Mouse (Mus musculus) lung, embryonic 16.5 days (tissue): ENCODE measurements around the gene Sf1. TPM values are rescaled to one million over a fixed set of nuclear protein-coding genes. Genes with fewer than 3 reads are reported as not detected.

Source experiments
- ATAC-seq: fragments of 200-750 bp; cut with Nextera tagmentation; 2 replicates; pipeline ENCODE4 v1.8.0; 2017; ENCODE audit warnings: low read depth, mild to moderate bottlenecking, moderate library complexity
- H3K27ac ChIP-seq: fragments of 300-500 bp; sonication (generic); 2 replicates; pipeline ENCODE4 v1.5.1; 2014; ENCODE audit warnings: mild to moderate bottlenecking, control low read depth, low read length
- H3K27me3 ChIP-seq: fragments of 300-500 bp; sonication (generic); 2 replicates; pipeline ENCODE4 v1.6.1; 2014; ENCODE audit warnings: low read depth, low read length, mixed read lengths; ENCODE audit not compliant: control insufficient read depth, insufficient read depth
- H3K36me3 ChIP-seq: fragments of 300-500 bp; sonication (generic); 2 replicates; pipeline ENCODE4 v1.6.1; 2014; ENCODE audit warnings: low read length; ENCODE audit not compliant: control insufficient read depth, insufficient read depth
- H3K4me1 ChIP-seq: fragments of 300-500 bp; sonication (generic); replicated peaks from 2 replicates; pipeline ENCODE4 v1.6.1; 2014; ENCODE audit warnings: low read length, mixed read lengths; ENCODE audit not compliant: control insufficient read depth, insufficient read depth
- H3K4me2 ChIP-seq: fragments of 300-500 bp; sonication (generic); 2 replicates; pipeline ENCODE4 v1.6.1; 2014; ENCODE audit warnings: low read depth, low read length, control low read depth
- H3K4me3 ChIP-seq: fragments of 300-500 bp; sonication (generic); 2 replicates; pipeline ENCODE4 v1.5.1; 2014; ENCODE audit warnings: mild to moderate bottlenecking, low read length, control low read depth
- H3K9ac ChIP-seq: fragments of 300-500 bp; sonication (generic); 2 replicates; pipeline ENCODE4 v1.6.1; 2014; ENCODE audit warnings: low read length, control low read depth
- H3K9me3 ChIP-seq: fragments of 300-500 bp; sonication (generic); 2 replicates; pipeline ENCODE4 v1.6.1; 2016; ENCODE audit warnings: low read length; ENCODE audit not compliant: control insufficient read depth
- WGBS: fragments of 180-500 bp; shearing (Covaris S2); extraction: QIAGEN DNeasy Blood & Tissue Kit; methylation state at CpG from one replicate; pipeline ENCODE4 v1.1.7; 2014; 5-methylcytosine and 5-hydroxymethylcytosine counted together
- polyA plus RNA-seq: library from polyadenylated mRNA; unstranded; fragments of >200 nt; fragmentation: Nextera tagmentation; extraction: Ambion mirVana; gene quantifications from 2 replicates; pipeline ENCODE4 v1.2.1, GENCODE M21; 2015

Sf1 gene
- polyA plus RNA-seq, 1 experiment from 2014 or later: 132 TPM

GRCm38 (mm10) chr19:6399285-6400095, 36.0 kb downstream of the Sf1 start, which contains the start of gene Rasgrp2:
Rasgrp2 (plus strand) TSS chr19:6399340.
- under 1% methylated on average over 64 of the region's 87 CpGs for WGBS
- peak within 1 kb of the TSS; percentile 73 for H3K9ac ChIP-seq
- no peaks in the 10 kb centered on the region for H3K36me3 ChIP-seq
- H3K9me3 ChIP-seq: no peaks in the 10 kb centered on the region
- H3K27ac ChIP-seq: peak within 1 kb of the TSS; percentile 74
- peak within 1 kb of the TSS; percentile 100 for H3K4me2 ChIP-seq
- peak within 1 kb of the TSS; percentile 73 for H3K4me3 ChIP-seq
- H3K27me3 ChIP-seq: peaks cover 12% of the 10 kb centered on the region
- peaks cover 26% of the 10 kb centered on the region for H3K4me1 ChIP-seq
- peak; percentile 31 for ATAC-seq

GRCm38 (mm10) chr19:6400096-6401086, 36.9 kb downstream of the Sf1 start:
- ATAC-seq: no peak; the same call in 1 of the 2 replicates
- no peaks in the 10 kb centered on the region for H3K9me3 ChIP-seq
- H3K36me3 ChIP-seq: no peaks in the 10 kb centered on the region
- H3K4me3 ChIP-seq: peak overlapping the region; percentile 73
- peak overlapping the region; percentile 74 for H3K27ac ChIP-seq
- H3K4me1 ChIP-seq: peaks cover 26% of the 10 kb centered on the region
- H3K9ac ChIP-seq: peak overlapping the region; percentile 73
- H3K4me2 ChIP-seq: peak overlapping the region; percentile 100
- H3K27me3 ChIP-seq: peaks cover 12% of the 10 kb centered on the region
- WGBS: 2% methylated on average over 29 of the region's 29 CpGs

- peak overlapping the region; percentile 100 for H3K4me2 ChIP-seq
- peaks cover 12% of the 10 kb centered on the region for H3K27me3 ChIP-seq
- H3K36me3 ChIP-seq: no peaks in the 10 kb centered on the region
- H3K27ac ChIP-seq: peak overlapping the region; percentile 52
- ATAC-seq: peak; percentile 68
- peak overlapping the region; percentile 73 for H3K4me3 ChIP-seq
- peaks cover 26% of the 10 kb centered on the region for H3K4me1 ChIP-seq
- H3K9me3 ChIP-seq: no peaks in the 10 kb centered on the region
- WGBS: 0% methylated on average over 32 of the region's 32 CpGs
- H3K9ac ChIP-seq: peak overlapping the region; percentile 68
Observed at GRCm38 (mm10) chr19:6401131-6401815, 37.8 kb downstream of the Sf1 start.

GRCm38 (mm10) chr19:6401951-6402350, 38.5 kb downstream of the Sf1 start:
- Histone ChIP-seq H3K4me3 (peak overlapping the region; percentile 73), H3K4me2 (peak overlapping the region; percentile 100), H3K9me3 (no peaks in the 10 kb centered on the region), H3K36me3 (no peaks in the 10 kb centered on the region), H3K9ac (peak overlapping the region; percentile 68), H3K4me1 (peaks cover 26% of the 10 kb centered on the region), H3K27me3 (peaks cover 12% of the 10 kb centered on the region), H3K27ac (peak overlapping the region; percentile 52; the same call in 1 of the 2 replicates)
- WGBS: 2% methylated on average over 9 of the region's 9 CpGs
- peak; percentile 8 for ATAC-seq

GRCm38 (mm10) chr19:6403869-6404268, 40.4 kb downstream of the Sf1 start:
- Histone ChIP-seq H3K9ac (no peak overlapping the region), H3K36me3 (no peaks in the 10 kb centered on the region), H3K4me1 (peaks cover 26% of the 10 kb centered on the region), H3K27me3 (peaks cover 12% of the 10 kb centered on the region), H3K27ac (no peak overlapping the region), H3K4me2 (no peak overlapping the region), H3K4me3 (no peak overlapping the region), H3K9me3 (no peaks in the 10 kb centered on the region)
- 77% methylated on average over 10 of the region's 10 CpGs for WGBS
- no peak for ATAC-seq

- 74% methylated on average over 10 of the region's 10 CpGs for WGBS
- H3K4me1 ChIP-seq: peaks cover 15% of the 10 kb centered on the region
- no peak overlapping the region for H3K27ac ChIP-seq
- no peak for ATAC-seq
- H3K9ac ChIP-seq: no peak overlapping the region
- no peak overlapping the region for H3K4me2 ChIP-seq
- no peaks in the 10 kb centered on the region for H3K9me3 ChIP-seq
- no peak overlapping the region for H3K4me3 ChIP-seq
- H3K36me3 ChIP-seq: no peaks in the 10 kb centered on the region
- H3K27me3 ChIP-seq: peaks cover 12% of the 10 kb centered on the region
Observed at GRCm38 (mm10) chr19:6405433-6405832, 41.9 kb downstream of the Sf1 start.

- peaks cover 2% of the 10 kb centered on the region for H3K4me1 ChIP-seq
- no peak overlapping the region for H3K4me3 ChIP-seq
- no peaks in the 10 kb centered on the region for H3K36me3 ChIP-seq
- no peak overlapping the region for H3K27ac ChIP-seq
- H3K9me3 ChIP-seq: no peaks in the 10 kb centered on the region
- H3K4me2 ChIP-seq: no peak overlapping the region
- H3K27me3 ChIP-seq: peaks cover 3% of the 10 kb centered on the region; the same call in 1 of the 2 replicates
- ATAC-seq: no peak
- WGBS: 80% methylated on average over 8 of the region's 8 CpGs
- no peak overlapping the region for H3K9ac ChIP-seq
Observed at GRCm38 (mm10) chr19:6407109-6407508, 43.6 kb downstream of the Sf1 start.

- H3K4me2 ChIP-seq: no peak overlapping the region
- no peak overlapping the region for H3K4me3 ChIP-seq
- no peaks in the 10 kb centered on the region for H3K4me1 ChIP-seq
- H3K9ac ChIP-seq: no peak overlapping the region
- 53% methylated on average over 16 of the region's 16 CpGs for WGBS
- H3K27me3 ChIP-seq: peaks cover under 1% of the 10 kb centered on the region; the same call in 1 of the 2 replicates
- no peak overlapping the region for H3K27ac ChIP-seq
- no peaks in the 10 kb centered on the region for H3K36me3 ChIP-seq
- ATAC-seq: no peak
- H3K9me3 ChIP-seq: no peaks in the 10 kb centered on the region
Observed at GRCm38 (mm10) chr19:6407816-6408510, 44.5 kb downstream of the Sf1 start.
